Mouse (Mus musculus): ENCODE results near the gene Inka2. TPM values are rescaled to one million over a fixed set of nuclear protein-coding genes. Genes with fewer than 3 reads are reported as not detected.

The Inka2 gene
- polyA plus RNA-seq (2017; shearing (Covaris generic)), result 1 to 10 TPM; 1.9 to 2.5 TPM

- ATAC-seq, result peak; percentile 84
Observed at GRCm38 (mm10) chr3:105704031-105705008, at the start of gene Inka2. Gene Inka2, plus strand, starts transcription at chr3:105704599.

GRCm38 (mm10) chr3:105655031-105655585 lies 49.3 kb upstream of the Inka2 start:
- ATAC-seq, result no peak

GRCm38 (mm10) chr3:105660530-105660929 lies 43.9 kb upstream of the Inka2 start:
- no peak for ATAC-seq

DNA sequence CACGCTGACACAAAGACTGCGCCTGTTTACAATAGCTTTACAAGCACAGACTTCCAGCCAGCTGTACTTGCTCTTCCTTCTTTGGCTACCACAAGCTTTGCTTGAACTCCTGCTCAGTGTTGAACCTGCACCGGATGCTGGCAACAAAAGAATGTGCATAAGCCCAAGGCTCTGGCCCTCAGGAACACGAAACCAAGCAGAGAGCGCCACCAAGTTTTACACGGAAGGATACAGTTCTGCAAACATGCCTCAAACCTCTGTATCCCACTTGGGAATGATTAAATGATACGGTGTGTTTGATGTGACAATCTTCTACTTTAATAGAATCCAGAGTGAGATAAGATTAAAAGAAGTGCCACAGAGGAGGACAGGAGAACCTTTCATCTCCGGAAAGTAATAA lies 41.4 kb upstream of the Inka2 start:
- ATAC-seq, result no peak

DNA sequence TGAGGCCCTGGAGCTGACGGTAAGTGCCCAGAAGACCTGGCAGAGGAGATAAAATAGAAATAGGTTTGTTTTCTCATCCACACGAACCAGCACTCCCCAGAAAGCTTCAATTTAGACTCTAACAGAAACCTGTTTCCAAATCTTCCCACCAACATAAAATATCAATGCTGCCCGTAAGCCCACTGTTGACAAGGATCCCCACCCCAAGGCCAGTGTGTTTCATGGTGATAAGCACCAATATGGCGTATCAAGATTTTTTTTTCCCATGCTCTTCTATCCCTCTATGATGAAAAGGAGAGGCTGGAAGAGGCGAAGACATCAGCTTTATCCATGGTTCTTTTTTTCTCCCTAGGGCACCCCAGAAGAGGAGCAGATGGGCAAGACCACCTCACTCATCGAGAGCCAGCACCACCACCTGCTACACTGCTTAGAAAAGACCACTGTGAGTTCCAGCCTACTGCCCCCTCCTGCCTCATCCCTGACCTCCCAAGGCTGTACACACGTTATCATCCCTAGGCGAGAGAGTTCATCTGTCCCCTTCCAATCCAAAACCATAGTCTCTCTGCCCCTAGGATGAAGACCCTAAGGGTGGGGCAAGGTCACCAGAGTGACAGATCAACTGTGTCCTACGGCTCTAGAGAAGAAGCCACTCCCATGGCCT lies 39.2 kb upstream of the Inka2 start:
- ATAC-seq, result no peak

DNA sequence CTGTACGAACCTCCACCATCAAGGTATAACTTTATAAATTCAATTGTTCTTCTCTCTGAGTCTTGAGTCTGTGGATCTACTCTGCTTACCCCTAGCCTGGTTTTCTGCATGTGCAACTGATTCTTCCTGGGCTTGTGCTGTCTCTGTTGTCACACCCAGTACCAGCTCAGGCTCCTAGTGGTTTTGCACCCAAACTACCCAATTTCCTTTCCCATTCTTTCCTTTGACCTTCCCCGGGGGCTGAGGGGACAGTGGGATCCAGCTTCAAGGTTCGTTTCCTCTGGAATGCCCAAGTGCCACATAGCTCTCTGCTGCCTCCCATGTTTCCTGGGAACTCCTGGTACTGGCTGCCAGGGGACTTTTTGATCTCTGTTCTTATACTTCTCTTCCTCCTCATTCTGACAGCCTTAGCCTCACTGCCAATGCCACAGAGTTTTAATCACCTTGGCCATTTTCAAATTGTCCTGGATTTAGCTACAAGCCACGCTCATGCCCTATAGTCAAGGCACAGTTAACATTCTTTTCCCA lies 37.3 kb upstream of the Inka2 start:
- ATAC-seq, result no peak

DNA sequence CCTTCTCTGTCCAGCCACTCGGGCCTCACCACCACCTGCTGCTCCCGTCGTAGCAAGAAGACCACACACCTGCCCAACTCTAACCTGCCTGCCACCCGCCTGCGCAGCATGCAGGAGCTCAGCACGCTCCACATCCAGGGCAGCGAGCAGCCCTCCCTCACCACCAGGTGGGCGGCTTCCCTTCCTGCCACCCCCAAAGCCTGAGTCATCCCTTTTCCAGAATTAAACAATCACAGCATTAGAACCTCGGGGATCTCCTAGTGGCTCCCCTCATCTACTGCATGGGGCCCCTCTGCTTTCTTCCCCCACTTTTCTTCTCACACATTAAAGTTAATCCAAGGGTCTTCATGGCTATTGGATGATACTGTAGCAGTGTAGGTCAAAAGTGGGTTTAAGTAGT lies 36.2 kb upstream of the Inka2 start:
- ATAC-seq, result no peak

GRCm38 (mm10) chr3:105669776-105670175 lies 34.6 kb upstream of the Inka2 start:
- no peak for ATAC-seq

GRCm38 (mm10) chr3:105670801-105671200 lies 33.6 kb upstream of the Inka2 start:
- no peak for ATAC-seq

DNA sequence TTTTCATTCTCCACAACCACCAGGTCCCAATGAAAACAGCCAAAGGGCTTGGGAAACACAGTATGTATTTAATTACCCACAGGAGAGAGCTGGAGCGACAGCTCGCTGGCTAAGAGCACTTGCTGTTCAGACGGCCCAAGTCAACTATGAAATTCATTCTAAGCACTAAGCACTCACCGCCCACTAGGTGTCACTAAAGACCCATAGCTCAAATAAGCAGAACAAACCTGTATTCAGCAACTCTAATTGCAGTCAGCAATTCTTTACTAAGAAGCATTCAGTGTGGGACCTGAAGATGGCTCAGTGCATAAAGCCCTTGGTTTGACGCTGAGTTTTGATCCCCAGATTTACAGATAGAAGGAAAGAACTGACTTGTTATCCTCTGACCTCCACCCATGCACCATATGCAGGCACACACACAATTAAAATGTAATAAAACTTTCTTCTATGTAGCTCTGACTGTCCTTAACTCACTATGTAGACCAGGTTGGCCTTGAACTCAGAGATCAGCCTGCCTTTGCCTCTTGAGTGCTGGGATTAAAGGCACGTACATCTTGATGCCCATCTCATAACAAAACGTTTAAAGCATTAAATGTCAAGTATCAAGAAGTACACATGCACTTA lies 29.7 kb upstream of the Inka2 start:
- ATAC-seq, result peak; percentile 94

DNA sequence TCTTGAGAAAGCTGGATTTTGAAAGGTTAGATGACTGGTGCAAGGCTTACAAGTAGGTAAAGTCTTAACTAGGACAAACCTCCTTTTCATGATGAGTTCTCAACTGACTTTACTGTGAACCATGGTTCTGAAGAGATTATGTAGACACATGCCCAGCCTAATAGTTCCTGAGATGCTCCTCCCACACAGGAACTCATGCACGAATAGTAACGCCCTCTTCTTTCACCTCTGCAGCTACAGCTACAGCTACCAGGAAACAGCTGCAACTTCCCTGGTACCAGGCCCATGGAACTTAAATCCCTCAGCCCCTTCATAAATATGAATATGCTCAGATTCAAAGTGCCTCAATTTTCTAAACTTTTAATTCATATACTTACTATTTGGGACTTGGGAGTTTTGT lies 28.5 kb upstream of the Inka2 start:
- peak; percentile 66 for ATAC-seq

DNA sequence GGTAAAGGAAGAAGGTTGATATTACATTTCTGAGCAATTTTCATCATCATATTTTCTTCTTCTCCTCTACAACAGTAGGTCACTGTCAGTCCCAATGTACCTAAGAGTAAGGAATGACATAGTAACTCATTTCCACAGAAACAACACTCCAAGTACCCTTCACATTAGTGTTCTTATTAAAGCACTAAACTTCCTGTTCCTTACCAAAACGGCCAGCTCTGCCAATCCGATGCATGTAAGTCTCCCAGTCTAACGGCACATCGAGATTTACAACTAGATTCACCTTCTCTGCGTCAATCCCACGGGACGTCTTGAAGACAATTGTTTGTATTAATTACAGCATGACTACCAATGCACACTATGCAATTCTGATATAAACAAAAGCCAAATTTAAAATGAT lies 24.1 kb upstream of the Inka2 start:
- no peak for ATAC-seq

GRCm38 (mm10) chr3:105686394-105687323 lies 17.7 kb upstream of the Inka2 start:
- ATAC-seq, result peak; percentile 15

DNA sequence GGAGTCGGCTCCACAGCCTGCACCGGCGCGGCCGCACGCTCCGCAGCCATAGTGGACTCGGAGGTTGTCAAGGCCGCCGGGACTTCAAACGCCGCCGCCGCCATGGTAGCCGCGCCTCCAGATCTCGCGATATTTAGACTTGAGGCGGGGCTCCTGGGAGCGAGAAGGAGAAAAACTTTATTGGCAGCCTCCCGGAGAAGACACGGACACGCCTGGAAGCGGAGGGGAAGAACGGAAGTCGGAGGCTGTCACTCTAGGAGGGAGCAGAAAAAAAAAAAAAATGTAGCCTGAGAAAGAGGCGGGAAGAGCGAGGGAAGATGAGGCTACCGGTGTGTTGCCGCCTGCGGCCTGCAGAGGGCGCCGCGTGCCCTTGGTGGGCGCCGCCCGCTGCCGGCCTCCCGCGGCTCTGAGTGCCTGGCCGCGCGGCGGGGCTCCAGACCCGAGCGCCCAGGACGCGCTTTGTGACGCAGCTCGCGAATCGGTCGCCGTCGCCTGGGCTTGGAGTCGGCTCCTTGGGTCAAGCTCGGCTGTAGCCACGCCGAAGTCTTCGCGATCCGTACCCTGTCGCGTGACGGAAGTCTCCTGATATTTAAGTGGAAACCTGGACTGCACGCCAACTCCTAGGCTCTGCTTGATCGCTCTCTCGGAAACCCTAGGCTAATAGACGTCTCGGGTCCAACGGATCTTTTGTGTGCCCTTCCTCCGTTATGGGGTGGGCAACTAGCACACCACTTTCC lies 16.9 kb upstream of the Inka2 start, which contains the start of gene Ddx20:
Gene Ddx20, minus strand, starts transcription at position 251 of the 737 bp plus-strand sequence.
- peak; percentile 89 for ATAC-seq

GRCm38 (mm10) chr3:105688536-105688935 lies 15.9 kb upstream of the Inka2 start:
- ATAC-seq, result no peak

- no peak for ATAC-seq
Observed at GRCm38 (mm10) chr3:105693327-105694080, 10.9 kb upstream of the Inka2 start.

GRCm38 (mm10) chr3:105695476-105696386 lies 8.7 kb upstream of the Inka2 start:
- no peak for ATAC-seq

DNA sequence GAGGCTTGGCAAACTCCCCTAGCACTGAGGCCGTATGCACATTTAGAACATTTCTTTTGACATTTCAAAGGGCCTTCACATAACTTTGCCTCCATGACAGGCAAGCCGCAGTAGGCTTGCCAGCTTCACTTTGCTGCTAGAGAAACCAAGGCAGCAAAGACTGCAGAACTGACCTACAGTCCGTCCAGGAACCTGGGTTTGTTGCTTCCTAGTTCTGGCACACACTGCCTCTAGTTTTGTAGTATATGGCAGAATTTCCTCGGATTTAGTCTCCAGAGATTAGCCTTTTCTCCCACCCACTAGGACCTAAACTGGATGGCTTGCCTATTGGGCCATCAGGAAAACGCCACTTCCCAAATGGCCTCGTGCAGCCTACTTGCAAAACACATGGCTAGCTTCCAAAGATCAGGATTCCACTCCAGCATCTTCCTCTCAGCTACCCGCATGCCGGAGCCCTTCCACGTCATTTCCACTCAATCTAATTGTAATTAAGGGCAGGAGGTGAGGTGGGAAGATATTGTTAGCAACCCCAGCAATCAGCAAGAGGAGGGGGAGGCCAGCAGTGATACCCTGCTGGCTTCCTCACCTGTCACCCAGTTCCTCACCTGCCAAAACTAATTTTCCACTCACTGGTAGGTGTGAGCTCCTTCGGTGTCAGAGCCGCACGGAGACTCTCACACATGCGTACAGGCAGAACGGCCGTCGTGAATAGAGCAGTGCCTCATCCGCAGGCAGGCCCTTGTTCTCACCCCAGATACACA lies 7.8 kb upstream of the Inka2 start:
- no peak for ATAC-seq

Measured in CD4-positive, CD25-positive, alpha-beta regulatory T cell, adult 4 months (primary cell).